Mouse (Mus musculus) liver, adult 2 months (tissue): Measurements from ENCODE around the gene Ccdc85c. TPM values are rescaled to one million over a fixed set of nuclear protein-coding genes. Genes with fewer than 3 reads are reported as not detected.

Experiments
- DNase-seq: peaks from one replicate; pipeline ENCODE4 v3.0.0-alpha.2; 2011; ENCODE audit warnings: low read depth, low spot score; ENCODE audit errors: extremely low read depth
- H3K27ac ChIP-seq: fragments of 200-500 bp; replicated peaks from 2 replicates; pipeline ENCODE4 v1.5.1; 2012; ENCODE audit warnings: low read depth, mild to moderate bottlenecking, control low read depth, inconsistent platforms, low read length; ENCODE audit not compliant: insufficient read depth
- H3K27me3 ChIP-seq: fragments of 200-500 bp; 2 replicates; pipeline ENCODE4 v1.6.1; 2012; ENCODE audit warnings: mild to moderate bottlenecking, moderate library complexity, low read length, inconsistent platforms; ENCODE audit not compliant: control insufficient read depth, insufficient read depth
- H3K36me3 ChIP-seq: fragments of 200-500 bp; 2 replicates; pipeline ENCODE4 v1.6.1; 2012; ENCODE audit warnings: low read length, inconsistent platforms; ENCODE audit not compliant: control insufficient read depth, insufficient read depth
- H3K4me1 ChIP-seq: fragments of 200-500 bp; 2 replicates; pipeline ENCODE4 v1.6.1; 2011; ENCODE audit warnings: low read length; ENCODE audit not compliant: control insufficient read depth, insufficient read depth
- H3K4me3 ChIP-seq: fragments of 200-500 bp; 2 replicates; pipeline ENCODE4 v1.5.1; 2011; ENCODE audit warnings: low read depth, mild to moderate bottlenecking, control low read depth, low read length, moderate library complexity; ENCODE audit not compliant: insufficient read depth
- H3K79me2 ChIP-seq: fragments of 200-500 bp; 2 replicates; pipeline ENCODE4 v1.6.1; 2012; ENCODE audit warnings: inconsistent platforms, mild to moderate bottlenecking, low read length, moderate library complexity; ENCODE audit not compliant: control insufficient read depth, insufficient read depth
- H3K9ac ChIP-seq: fragments of 200-500 bp; 2 replicates; pipeline ENCODE4 v1.6.1; 2012; ENCODE audit warnings: low read depth, mild to moderate bottlenecking, control low read depth, inconsistent platforms, low read length
- CTCF ChIP-seq: fragments of 200-500 bp; IDR thresholded peaks from 2 replicates; pipeline ENCODE4 v1.5.1; 2011; ENCODE audit warnings: low read depth, low read length, control low read depth
- POLR2A ChIP-seq: fragments of 200-500 bp; IDR thresholded peaks from 2 replicates; pipeline ENCODE4 v1.6.1; 2011; ENCODE audit warnings: low read length, control low read depth; ENCODE audit not compliant: insufficient read depth; ENCODE audit errors: extremely low read depth
- WGBS: fragments of 180-500 bp; shearing (Covaris S2); methylation state at CpG from one replicate; pipeline ENCODE4 v1.1.7; 2018; 5-methylcytosine and 5-hydroxymethylcytosine counted together
- polyA plus RNA-seq: library from polyadenylated mRNA; depleted of rRNA; stranded (reverse); fragments of >200 nt; gene quantifications from 2 replicates; pipeline ENCODE4 v1.2.3, GENCODE M21; 2012
- total RNA-seq: library from RNA; depleted of rRNA; stranded (reverse); fragments of >200 nt; gene quantifications from 2 replicates; pipeline ENCODE4 v1.2.3, GENCODE M21; 2014

Ccdc85c gene
- total and polyA plus RNA-seq, 2 experiments: 4.1 to 15.2 TPM

DNA sequence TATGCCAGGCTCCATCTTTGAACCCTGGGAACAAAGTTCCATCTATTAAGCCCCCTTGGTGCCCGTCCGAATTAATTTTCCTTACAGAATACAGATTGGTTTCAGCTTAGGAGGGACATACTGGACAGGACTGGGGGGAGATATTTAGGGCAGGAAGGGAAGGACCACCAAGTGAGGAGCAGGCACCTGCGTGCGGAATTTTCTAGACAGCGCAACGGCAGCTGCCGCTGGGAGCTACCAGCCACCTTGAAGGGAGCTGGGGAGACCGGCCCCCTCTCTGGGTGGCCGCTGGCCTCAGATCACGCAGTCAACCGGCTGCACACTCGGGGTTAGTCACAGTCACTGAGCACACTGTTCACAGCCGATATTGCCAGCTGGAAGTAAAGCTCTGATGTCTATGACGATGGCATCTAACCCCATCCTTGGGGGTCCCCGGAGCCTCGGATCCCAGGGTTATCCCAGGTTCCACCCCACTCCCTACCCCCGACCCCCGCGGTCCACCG lies 32.9 kb downstream of the Ccdc85c start:
- WGBS: 95% methylated on average over 20 of the region's 20 CpGs
- Histone ChIP-seq H3K9ac (no peak overlapping the region), H3K4me3 (no peak overlapping the region), H3K27me3 (no peaks in the 10 kb centered on the region), H3K4me1 (peaks cover 30% of the 10 kb centered on the region), H3K27ac (no peak overlapping the region), H3K36me3 (no peaks in the 10 kb centered on the region), H3K79me2 (peaks cover 53% of the 10 kb centered on the region)
- DNase-seq: no peak
- TF ChIP-seq POLR2A (no peak), CTCF (no peak)

DNA sequence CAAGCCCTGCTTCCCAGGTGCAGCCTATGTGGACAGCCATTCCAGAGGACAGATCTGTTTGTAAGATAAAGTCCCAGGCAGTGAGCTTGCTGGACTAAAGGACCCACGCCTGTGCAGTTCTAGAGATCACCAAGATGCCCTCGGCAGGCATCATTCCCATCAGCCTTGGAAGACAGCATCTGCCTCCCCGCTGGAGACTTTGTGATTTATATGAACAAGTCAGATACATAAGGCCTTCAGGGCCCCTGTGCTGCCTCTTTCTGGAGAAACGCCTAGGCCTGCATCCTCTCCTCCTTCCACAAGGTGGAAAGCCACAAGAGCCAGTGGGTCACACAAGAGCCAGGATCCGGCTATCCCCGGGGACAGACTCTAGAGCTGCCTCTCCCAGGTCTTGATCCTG lies 33.6 kb downstream of the Ccdc85c start:
- Histone ChIP-seq H3K4me3 (no peak overlapping the region), H3K79me2 (peaks cover 59% of the 10 kb centered on the region), H3K27ac (no peak overlapping the region), H3K36me3 (no peaks in the 10 kb centered on the region), H3K4me1 (peaks cover 30% of the 10 kb centered on the region), H3K27me3 (no peaks in the 10 kb centered on the region), H3K9ac (no peak overlapping the region)
- 88% methylated on average over 6 of the region's 6 CpGs for WGBS
- DNase-seq: no peak
- TF ChIP-seq CTCF (no peak), POLR2A (no peak)

DNA sequence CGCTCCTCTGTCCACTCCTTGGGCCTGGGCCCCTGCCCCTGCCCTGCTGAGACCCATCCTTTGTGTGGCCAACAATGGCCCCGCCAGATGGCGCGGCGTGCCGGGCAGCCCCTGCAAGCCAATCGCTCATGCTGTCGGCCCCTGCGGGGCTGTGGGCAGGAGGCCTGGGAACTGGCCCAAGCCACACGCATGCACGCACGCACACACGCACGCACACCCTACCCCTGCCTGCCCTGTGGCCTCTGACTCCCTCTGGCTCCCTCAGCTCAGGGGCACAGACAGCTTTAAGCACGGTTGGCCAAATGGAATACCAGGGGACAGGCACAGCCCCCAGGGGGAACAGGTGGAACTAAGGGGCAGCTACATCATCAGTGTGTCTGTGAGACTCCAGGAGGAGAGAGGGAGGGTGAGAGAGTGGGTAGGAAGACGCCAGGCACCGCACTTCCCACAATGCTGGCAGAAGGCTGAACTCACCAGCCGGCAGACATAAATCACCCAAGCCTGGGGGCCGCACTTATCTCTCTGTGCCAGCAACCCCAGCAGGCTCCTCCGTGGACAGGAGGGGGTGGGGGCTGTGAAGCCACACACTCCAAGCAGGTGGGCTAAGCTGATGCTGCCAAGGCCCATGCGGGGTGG lies 34.2 kb downstream of the Ccdc85c start:
- Histone ChIP-seq H3K27me3 (no peaks in the 10 kb centered on the region), H3K4me3 (no peak overlapping the region), H3K4me1 (peaks cover 32% of the 10 kb centered on the region), H3K36me3 (no peaks in the 10 kb centered on the region), H3K79me2 (peaks cover 58% of the 10 kb centered on the region), H3K9ac (no peak overlapping the region), H3K27ac (no peak overlapping the region)
- no peak for DNase-seq
- TF ChIP-seq POLR2A (no peak), CTCF (no peak)
- WGBS: 83% methylated on average over 21 of the region's 21 CpGs

DNA sequence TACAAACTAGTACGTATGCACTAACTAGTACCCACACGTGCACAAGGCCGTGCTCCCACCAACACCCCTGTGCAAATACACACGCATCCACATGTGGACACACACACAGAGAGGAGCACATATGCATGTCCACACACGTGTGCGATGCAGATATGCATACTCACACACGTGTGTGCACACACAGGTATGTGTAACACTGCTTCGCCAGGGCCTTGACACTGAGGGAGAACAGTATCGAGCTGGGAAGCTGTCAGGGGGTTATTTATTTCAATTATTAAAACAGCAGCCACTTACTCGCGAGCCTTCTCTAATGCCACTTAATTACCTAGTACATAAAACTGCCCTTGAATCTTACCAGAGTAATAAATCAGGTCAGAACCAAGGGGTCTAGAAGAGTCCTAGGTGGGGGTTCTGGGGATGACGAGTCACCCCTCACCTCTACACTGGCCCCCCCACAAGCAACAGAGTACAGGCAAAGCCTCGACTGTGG lies 34.8 kb downstream of the Ccdc85c start:
- Histone ChIP-seq H3K4me3 (no peak overlapping the region), H3K79me2 (peaks cover 52% of the 10 kb centered on the region), H3K27ac (no peak overlapping the region), H3K9ac (no peak overlapping the region), H3K27me3 (no peaks in the 10 kb centered on the region), H3K36me3 (no peaks in the 10 kb centered on the region), H3K4me1 (peaks cover 33% of the 10 kb centered on the region)
- 92% methylated on average over 13 of the region's 13 CpGs for WGBS
- no peak for DNase-seq
- TF ChIP-seq POLR2A (no peak), CTCF (no peak)

DNA sequence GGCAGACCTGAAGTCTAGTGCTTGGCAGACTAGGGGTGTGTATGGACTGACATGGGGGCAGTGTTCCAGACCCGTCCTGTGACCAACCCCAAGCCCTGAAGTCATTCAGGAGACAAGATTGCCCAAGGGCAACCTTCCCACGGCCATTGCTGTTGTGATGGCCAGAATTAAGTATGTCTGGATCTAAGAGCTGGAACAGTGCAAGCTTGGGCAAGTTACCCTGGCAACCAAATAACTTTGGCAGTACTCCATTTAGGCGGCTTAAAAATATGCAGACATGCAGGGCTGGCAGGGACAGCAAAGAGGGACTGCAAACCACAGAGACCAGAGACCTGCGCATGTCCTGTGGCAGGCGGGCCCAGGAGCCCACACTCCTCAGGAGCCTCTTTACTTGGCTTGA lies 35.8 kb downstream of the Ccdc85c start:
- Histone ChIP-seq H3K27ac (no peak overlapping the region), H3K9ac (no peak overlapping the region), H3K79me2 (peaks cover 46% of the 10 kb centered on the region), H3K27me3 (no peaks in the 10 kb centered on the region), H3K4me1 (peaks cover 31% of the 10 kb centered on the region), H3K36me3 (no peaks in the 10 kb centered on the region), H3K4me3 (no peak overlapping the region)
- no peak for TF ChIP-seq POLR2A
- TF ChIP-seq CTCF: no peak
- 16% methylated on average over 5 of the region's 5 CpGs for WGBS
- DNase-seq: peak; percentile 83

DNA sequence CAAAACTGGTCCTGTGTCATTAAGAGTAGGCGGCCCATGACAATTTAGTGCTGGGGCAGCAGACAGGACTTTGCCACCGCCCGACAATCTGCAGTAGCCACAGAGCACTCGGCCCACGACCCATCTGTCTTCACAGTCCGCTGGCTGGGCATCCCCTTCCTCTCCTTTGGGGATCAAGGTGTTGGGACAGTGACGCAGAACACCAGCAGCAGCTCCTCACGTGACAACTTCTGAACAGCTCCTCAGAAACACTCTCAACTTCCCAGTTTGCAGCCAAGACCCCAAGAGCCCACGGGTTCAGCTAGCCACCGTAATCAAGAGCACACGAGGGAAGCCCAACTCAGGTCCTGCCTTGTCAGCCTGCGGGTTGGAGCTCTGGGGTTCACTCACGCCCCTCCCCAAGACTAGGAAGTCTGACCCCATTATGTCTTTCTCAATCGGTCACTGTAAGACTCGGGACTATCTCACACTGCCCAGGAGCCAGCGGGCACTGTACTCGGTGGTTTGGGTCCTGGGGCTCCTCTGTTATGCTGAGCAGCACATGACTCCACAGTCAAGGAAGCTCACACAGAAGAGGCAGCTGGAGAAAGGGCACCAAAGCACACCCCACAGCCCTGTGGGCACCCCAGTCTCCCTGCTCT lies 36.7 kb downstream of the Ccdc85c start:
- H3K4me3 ChIP-seq: no peak overlapping the region
- H3K27me3 ChIP-seq: no peaks in the 10 kb centered on the region
- DNase-seq: no peak
- H3K4me1 ChIP-seq: peaks cover 29% of the 10 kb centered on the region
- no peaks in the 10 kb centered on the region for H3K36me3 ChIP-seq
- no peak overlapping the region for H3K27ac ChIP-seq
- no peak overlapping the region for H3K9ac ChIP-seq
- TF ChIP-seq POLR2A (no peak), CTCF (no peak)
- WGBS: 92% methylated on average over 17 of the region's 17 CpGs
- H3K79me2 ChIP-seq: peaks cover 40% of the 10 kb centered on the region
